Mouse (Mus musculus): Measurements from ENCODE around the gene Rfc1. TPM values are rescaled to one million over a fixed set of nuclear protein-coding genes. Genes with fewer than 3 reads are reported as not detected.
"Not testable (repeated sequence)": the region's sequence is repeated elsewhere in the genome, so short reads cannot be mapped to it uniquely, and the experiment has no call there.

Gene Rfc1
- polyA plus RNA-seq, 1 experiment: 26.2 TPM

- Histone ChIP-seq H3K4me3 (ENCODE audit: insufficient read depth, low read length) (no peak overlapping the region), H3K27ac (ENCODE audit: insufficient read depth, low read length) (no peak overlapping the region), H3K4me1 (ENCODE audit: control insufficient read depth, insufficient read depth, low read length) (no peaks in the 10 kb centered on the region; the same call in 1 of the 2 replicates)
- TF ChIP-seq CTCF (IDR thresholded peaks at IDR 0.05; ENCODE audit: extremely low read depth, insufficient read depth, low read length) (no peak), POLR2A (IDR thresholded peaks at IDR 0.05; ENCODE audit: extremely low read depth, insufficient read depth, low read length) (no peak)
Observed at GRCm38 (mm10) chr5:65308866-65309265, 26.6 kb downstream of the Rfc1 start.

GRCm38 (mm10) chr5:65308208-65308607 is 27.3 kb downstream of the Rfc1 start:
- Histone ChIP-seq H3K4me3 (ENCODE audit: insufficient read depth, low read length) (no peak overlapping the region), H3K27ac (ENCODE audit: insufficient read depth, low read length) (no peak overlapping the region), H3K4me1 (ENCODE audit: control insufficient read depth, insufficient read depth, low read length) (no peaks in the 10 kb centered on the region; the same call in 1 of the 2 replicates)
- TF ChIP-seq CTCF (IDR thresholded peaks at IDR 0.05; ENCODE audit: extremely low read depth, insufficient read depth, low read length) (no peak), POLR2A (IDR thresholded peaks at IDR 0.05; ENCODE audit: extremely low read depth, insufficient read depth, low read length) (no peak)

- no peak for TF ChIP-seq POLR2A (IDR thresholded peaks at IDR 0.05; ENCODE audit: extremely low read depth, insufficient read depth, low read length)
- no peak for TF ChIP-seq CTCF (IDR thresholded peaks at IDR 0.05; ENCODE audit: extremely low read depth, insufficient read depth, low read length)
- Histone ChIP-seq H3K27ac (ENCODE audit: insufficient read depth, low read length) (no peak overlapping the region), H3K4me3 (ENCODE audit: insufficient read depth, low read length) (no peak overlapping the region), H3K4me1 (ENCODE audit: control insufficient read depth, insufficient read depth, low read length) (no peaks in the 10 kb centered on the region; the same call in 1 of the 2 replicates)
Observed at GRCm38 (mm10) chr5:65305516-65305915, 30.0 kb downstream of the Rfc1 start.

GRCm38 (mm10) chr5:65300121-65300520 is 35.3 kb downstream of the Rfc1 start:
- H3K4me1 ChIP-seq (ENCODE audit: control insufficient read depth, insufficient read depth, low read length): no peaks in the 10 kb centered on the region
- H3K4me3 ChIP-seq (ENCODE audit: insufficient read depth, low read length): no peak overlapping the region
- TF ChIP-seq CTCF (IDR thresholded peaks at IDR 0.05; ENCODE audit: extremely low read depth, insufficient read depth, low read length) (no peak), POLR2A (IDR thresholded peaks at IDR 0.05; ENCODE audit: extremely low read depth, insufficient read depth, low read length) (no peak)
- H3K27ac ChIP-seq (ENCODE audit: insufficient read depth, low read length): no peak overlapping the region

- H3K4me3 ChIP-seq (ENCODE audit: insufficient read depth, low read length); H3K27ac ChIP-seq (ENCODE audit: insufficient read depth, low read length); H3K4me1 ChIP-seq (ENCODE audit: control insufficient read depth, insufficient read depth, low read length): not testable (repeated sequence)
Observed at GRCm38 (mm10) chr5:65299623-65300022, 35.8 kb downstream of the Rfc1 start.

- no peak overlapping the region for H3K4me3 ChIP-seq (ENCODE audit: insufficient read depth, low read length)
Observed at GRCm38 (mm10) chr5:65298167-65298950, 37.1 kb downstream of the Rfc1 start.

GRCm38 (mm10) chr5:65294270-65294669 is 41.2 kb downstream of the Rfc1 start:
- Histone ChIP-seq H3K4me3 (ENCODE audit: insufficient read depth, low read length) (no peak overlapping the region), H3K27ac (ENCODE audit: insufficient read depth, low read length) (no peak overlapping the region), H3K4me1 (ENCODE audit: control insufficient read depth, insufficient read depth, low read length) (no peaks in the 10 kb centered on the region)
- TF ChIP-seq CTCF (IDR thresholded peaks at IDR 0.05; ENCODE audit: extremely low read depth, insufficient read depth, low read length): no peak
- TF ChIP-seq POLR2A (IDR thresholded peaks at IDR 0.05; ENCODE audit: extremely low read depth, insufficient read depth, low read length): no peak

More at GRCm38 (mm10) chr5:65298167-65298950, 37.1 kb downstream of the Rfc1 start:
- TF ChIP-seq POLR2A (IDR thresholded peaks at IDR 0.05; ENCODE audit: extremely low read depth, insufficient read depth, low read length): no peak
- no peak for TF ChIP-seq CTCF (IDR thresholded peaks at IDR 0.05; ENCODE audit: extremely low read depth, insufficient read depth, low read length)
- Histone ChIP-seq H3K4me1 (ENCODE audit: control insufficient read depth, insufficient read depth, low read length) (no peaks in the 10 kb centered on the region), H3K27ac (ENCODE audit: insufficient read depth, low read length) (no peak overlapping the region)

- Histone ChIP-seq H3K27ac (ENCODE audit: insufficient read depth, low read length) (no peak overlapping the region), H3K4me1 (ENCODE audit: control insufficient read depth, insufficient read depth, low read length) (no peaks in the 10 kb centered on the region; the same call in 1 of the 2 replicates), H3K4me3 (ENCODE audit: insufficient read depth, low read length) (no peak overlapping the region)
- no peak for TF ChIP-seq CTCF (IDR thresholded peaks at IDR 0.05; ENCODE audit: extremely low read depth, insufficient read depth, low read length)
- no peak for TF ChIP-seq POLR2A (IDR thresholded peaks at IDR 0.05; ENCODE audit: extremely low read depth, insufficient read depth, low read length)
Observed at GRCm38 (mm10) chr5:65293627-65294026, 41.8 kb downstream of the Rfc1 start.

GRCm38 (mm10) chr5:65289009-65289408 is 46.5 kb downstream of the Rfc1 start:
- H3K4me1 ChIP-seq (ENCODE audit: control insufficient read depth, insufficient read depth, low read length); H3K4me3 ChIP-seq (ENCODE audit: insufficient read depth, low read length); H3K27ac ChIP-seq (ENCODE audit: insufficient read depth, low read length): not testable (repeated sequence)
